Mouse (Mus musculus): ENCODE measurements at regions not wholly inside any gene's neighbourhood (a gene's known extent, or its start where the extent isn't known, plus 50 kb on each side); places are given as distances from the start of the nearest gene placed in this dataset.

DNA sequence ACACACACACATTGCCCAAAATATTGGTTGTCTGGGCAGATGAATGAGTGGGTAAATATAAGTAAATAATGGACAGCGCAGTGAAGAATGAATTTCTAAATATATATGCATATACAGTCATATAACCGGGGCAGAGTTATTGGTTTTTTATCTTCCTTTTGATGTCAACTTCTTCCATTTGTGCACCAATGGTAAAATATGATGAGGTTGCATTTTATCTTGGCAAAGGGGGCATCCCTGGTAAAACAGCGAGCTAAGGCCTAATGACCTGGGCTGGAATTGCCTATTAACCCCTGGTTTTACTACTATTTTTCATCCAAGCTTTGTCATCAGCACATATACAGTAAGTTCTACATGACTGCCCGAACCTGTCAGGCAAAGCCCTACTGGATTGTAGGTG is 253.2 kb downstream of the Epha4 start:
- Histone ChIP-seq H3K27me3 (no peaks in the 10 kb centered on the region; the same call in none of the 2 replicates), H3K9ac (replicated peaks) (no peak overlapping the region), H3K27ac (no peak overlapping the region), H3K4me1 (replicated peaks) (peaks cover 5% of the 10 kb centered on the region; the same call in 1 of the 2 replicates), H3K9me3 (no peaks in the 10 kb centered on the region), H3K36me3 (no peaks in the 10 kb centered on the region), H3K4me2 (replicated peaks) (no peak overlapping the region), H3K4me3 (replicated peaks) (no peak overlapping the region)
- 92% methylated on average over 4 of the region's 4 CpGs for WGBS
- ATAC-seq = no peak

GRCm38 (mm10) chr1:77265677-77266076 is 249.2 kb downstream of the Epha4 start:
- Histone ChIP-seq H3K4me2 (replicated peaks) (no peak overlapping the region), H3K27ac (no peak overlapping the region), H3K9ac (replicated peaks) (no peak overlapping the region), H3K36me3 (no peaks in the 10 kb centered on the region), H3K9me3 (no peaks in the 10 kb centered on the region), H3K27me3 (no peaks in the 10 kb centered on the region), H3K4me3 (replicated peaks) (no peak overlapping the region), H3K4me1 (replicated peaks) (no peaks in the 10 kb centered on the region)
- no peak for ATAC-seq
- WGBS = 55% methylated on average over 8 of the region's 8 CpGs

DNA sequence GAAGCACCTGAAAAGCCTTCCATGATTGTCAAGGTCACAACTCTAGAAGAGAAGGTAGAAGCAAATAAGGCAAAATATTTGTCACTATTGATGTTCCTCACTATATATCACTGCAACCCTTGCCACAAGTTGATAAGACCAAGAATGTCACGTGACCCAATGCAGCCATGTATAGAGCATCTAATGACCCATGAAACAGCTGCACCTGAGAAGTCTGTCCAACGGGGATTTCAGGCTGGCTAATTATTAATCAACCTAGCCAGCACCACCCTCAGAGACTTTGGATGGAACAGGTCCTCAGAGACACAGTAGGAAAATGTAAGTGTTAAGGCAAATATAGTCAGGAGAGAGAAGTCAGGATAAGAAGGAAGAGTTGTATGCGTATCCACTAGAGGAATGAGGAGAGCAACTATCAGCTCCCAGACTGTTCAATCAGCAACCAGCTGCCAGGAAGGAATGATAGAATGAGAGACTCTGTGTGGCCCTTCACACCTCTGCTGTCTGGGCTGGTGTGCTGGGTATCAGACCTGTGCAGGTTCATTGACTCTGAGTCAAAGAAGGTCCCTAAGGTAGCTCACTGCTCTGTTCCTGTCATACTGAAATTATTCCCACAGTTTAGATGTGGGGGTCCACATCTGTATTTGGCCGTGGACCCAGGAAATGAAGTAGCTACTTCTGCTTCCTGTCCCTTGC is 247.4 kb downstream of the Epha4 start:
- Histone ChIP-seq H3K36me3 (no peaks in the 10 kb centered on the region), H3K4me1 (replicated peaks) (no peaks in the 10 kb centered on the region), H3K27ac (no peak overlapping the region), H3K4me2 (replicated peaks) (no peak overlapping the region), H3K9ac (replicated peaks) (no peak overlapping the region), H3K9me3 (no peaks in the 10 kb centered on the region), H3K4me3 (replicated peaks) (no peak overlapping the region), H3K27me3 (no peaks in the 10 kb centered on the region)
- 91% methylated on average over 4 of the region's 4 CpGs for WGBS
- no peak for ATAC-seq

DNA sequence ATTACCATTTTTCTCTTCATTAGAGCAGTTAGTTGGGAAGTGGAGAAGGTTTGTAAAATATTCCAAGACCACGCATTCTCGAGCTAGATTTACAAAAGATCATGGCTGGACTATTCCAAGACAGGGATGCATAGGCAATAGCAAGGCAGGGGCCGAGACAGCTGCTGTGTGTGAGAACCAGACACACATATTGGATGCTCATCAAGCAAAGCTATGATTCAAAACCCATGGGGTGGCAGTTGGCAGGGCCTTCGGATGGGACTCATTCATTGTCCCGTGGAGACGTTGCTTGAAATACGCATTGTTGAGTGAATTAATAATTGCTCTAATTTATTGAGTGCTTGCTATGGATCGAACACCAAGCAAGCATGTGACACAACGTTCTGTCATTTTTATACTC is 239.6 kb downstream of the Epha4 start:
- 74% methylated on average over 9 of the region's 9 CpGs for WGBS

GRCm38 (mm10) chr1:77279566-77279965 is 235.3 kb downstream of the Epha4 start:
- H3K9ac ChIP-seq (replicated peaks) = no peak overlapping the region
- H3K4me2 ChIP-seq (replicated peaks) = no peak overlapping the region
- H3K9me3 ChIP-seq = no peaks in the 10 kb centered on the region
- ATAC-seq = no peak
- H3K4me1 ChIP-seq (replicated peaks) = no peaks in the 10 kb centered on the region
- H3K27me3 ChIP-seq = no peaks in the 10 kb centered on the region
- no peak overlapping the region for H3K4me3 ChIP-seq (replicated peaks)
- no peak overlapping the region for H3K27ac ChIP-seq
- no peaks in the 10 kb centered on the region for H3K36me3 ChIP-seq
- whole genome bisulfite sequencing = 63% methylated on average over 7 of the region's 7 CpGs

More for the DNA sequence above, 239.6 kb downstream of the Epha4 start:
- H3K27ac ChIP-seq = no peak overlapping the region
- ATAC-seq = no peak
- no peaks in the 10 kb centered on the region for H3K27me3 ChIP-seq
- no peak overlapping the region for H3K4me3 ChIP-seq (replicated peaks)
- no peaks in the 10 kb centered on the region for H3K4me1 ChIP-seq (replicated peaks)
- H3K36me3 ChIP-seq = no peaks in the 10 kb centered on the region
- no peaks in the 10 kb centered on the region for H3K9me3 ChIP-seq
- H3K9ac ChIP-seq (replicated peaks) = no peak overlapping the region
- no peak overlapping the region for H3K4me2 ChIP-seq (replicated peaks)

GRCm38 (mm10) chr1:77280373-77281038 is 234.4 kb downstream of the Epha4 start:
- no peak overlapping the region for H3K4me2 ChIP-seq (replicated peaks)
- no peak overlapping the region for H3K9ac ChIP-seq (replicated peaks)
- 89% methylated on average over 11 of the region's 11 CpGs for WGBS
- peaks cover 6% of the 10 kb centered on the region; the same call in 1 of the 2 replicates for H3K9me3 ChIP-seq
- no peaks in the 10 kb centered on the region for H3K4me1 ChIP-seq (replicated peaks)
- H3K27ac ChIP-seq = no peak overlapping the region
- H3K4me3 ChIP-seq (replicated peaks) = no peak overlapping the region
- no peaks in the 10 kb centered on the region for H3K36me3 ChIP-seq
- no peak for ATAC-seq
- no peaks in the 10 kb centered on the region for H3K27me3 ChIP-seq

DNA sequence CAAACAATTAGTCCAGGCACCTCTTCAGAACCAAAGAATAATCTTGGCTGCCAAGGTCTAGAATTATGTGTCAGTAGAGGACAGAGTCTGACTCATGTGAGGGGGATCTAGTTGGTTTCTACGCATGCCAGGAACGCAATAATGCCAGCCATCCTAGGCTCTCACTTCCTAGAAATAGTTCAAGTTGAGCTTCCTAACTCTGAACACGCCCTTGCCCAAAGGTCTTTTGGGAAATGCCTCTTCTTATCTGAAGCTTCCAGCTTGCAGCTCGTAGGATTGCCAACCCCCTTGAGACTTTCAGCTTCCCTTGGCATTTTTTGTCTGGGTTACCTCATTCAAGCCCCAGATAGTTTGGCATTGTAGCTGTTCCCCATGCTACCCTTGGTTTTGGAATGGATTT is 233.1 kb downstream of the Epha4 start:
- Histone ChIP-seq H3K27ac (no peak overlapping the region), H3K27me3 (no peaks in the 10 kb centered on the region), H3K4me1 (replicated peaks) (no peaks in the 10 kb centered on the region), H3K4me2 (replicated peaks) (no peak overlapping the region), H3K36me3 (no peaks in the 10 kb centered on the region), H3K4me3 (replicated peaks) (no peak overlapping the region), H3K9ac (replicated peaks) (no peak overlapping the region), H3K9me3 (peaks cover 6% of the 10 kb centered on the region; the same call in 1 of the 2 replicates)
- WGBS = 89% methylated on average over 4 of the region's 4 CpGs
- no peak for ATAC-seq

DNA sequence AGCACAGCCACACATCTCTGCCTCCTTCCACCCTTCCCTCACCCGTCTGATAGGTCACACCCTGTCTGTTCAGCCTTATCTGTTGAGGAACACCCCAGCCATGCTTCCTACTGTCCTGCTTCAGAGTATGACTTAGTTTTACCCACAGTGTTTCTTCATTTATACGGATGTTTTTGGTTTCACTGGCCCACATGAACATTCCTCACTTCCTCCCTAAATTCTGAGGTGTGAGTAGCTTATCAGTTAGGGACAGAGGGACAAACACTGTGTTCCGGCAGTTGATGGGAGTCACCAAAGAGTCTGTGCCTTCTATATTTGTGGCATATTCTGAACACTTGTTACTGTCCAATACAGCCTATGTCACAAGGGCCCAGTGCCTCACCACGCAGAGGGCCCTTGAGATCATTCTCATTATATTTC is 216.2 kb downstream of the Epha4 start:
- no peaks in the 10 kb centered on the region for H3K9me3 ChIP-seq
- no peaks in the 10 kb centered on the region for H3K36me3 ChIP-seq
- no peak for ATAC-seq
- no peaks in the 10 kb centered on the region for H3K4me1 ChIP-seq (replicated peaks)
- no peak overlapping the region for H3K4me2 ChIP-seq (replicated peaks)
- no peaks in the 10 kb centered on the region for H3K27me3 ChIP-seq
- H3K9ac ChIP-seq (replicated peaks) = no peak overlapping the region
- WGBS = 90% methylated on average over 4 of the region's 4 CpGs
- no peak overlapping the region for H3K27ac ChIP-seq
- no peak overlapping the region for H3K4me3 ChIP-seq (replicated peaks)

- H3K27me3 ChIP-seq = no peaks in the 10 kb centered on the region
Observed at GRCm38 (mm10) chr1:77300806-77301205, 214.1 kb downstream of the Epha4 start.

GRCm38 (mm10) chr1:77304770-77305169 is 210.1 kb downstream of the Epha4 start:
- no peak overlapping the region for H3K27ac ChIP-seq
- no peak overlapping the region for H3K4me3 ChIP-seq (replicated peaks)
- no peak overlapping the region for H3K9ac ChIP-seq (replicated peaks)
- no peak overlapping the region for H3K4me2 ChIP-seq (replicated peaks)
- H3K27me3 ChIP-seq = no peaks in the 10 kb centered on the region
- WGBS = 93% methylated on average over 2 of the region's 2 CpGs
- no peaks in the 10 kb centered on the region for H3K4me1 ChIP-seq (replicated peaks)
- no peaks in the 10 kb centered on the region for H3K36me3 ChIP-seq
- H3K9me3 ChIP-seq = no peaks in the 10 kb centered on the region
- ATAC-seq = no peak

More at GRCm38 (mm10) chr1:77300806-77301205, 214.1 kb downstream of the Epha4 start:
- no peaks in the 10 kb centered on the region for H3K36me3 ChIP-seq
- no peaks in the 10 kb centered on the region for H3K4me1 ChIP-seq (replicated peaks)
- H3K4me3 ChIP-seq (replicated peaks) = no peak overlapping the region
- H3K9me3 ChIP-seq = no peaks in the 10 kb centered on the region
- H3K9ac ChIP-seq (replicated peaks) = no peak overlapping the region
- ATAC-seq = no peak
- no peak overlapping the region for H3K4me2 ChIP-seq (replicated peaks)
- WGBS = 79% methylated on average over 2 of the region's 2 CpGs
- no peak overlapping the region for H3K27ac ChIP-seq

- H3K4me2 ChIP-seq (replicated peaks) = no peak overlapping the region
- no peak for ATAC-seq
- no peaks in the 10 kb centered on the region for H3K9me3 ChIP-seq
- 81% methylated on average over 4 of the region's 4 CpGs for WGBS
- H3K36me3 ChIP-seq = no peaks in the 10 kb centered on the region
- no peaks in the 10 kb centered on the region for H3K27me3 ChIP-seq
- no peak overlapping the region for H3K4me3 ChIP-seq (replicated peaks)
- H3K4me1 ChIP-seq (replicated peaks) = no peaks in the 10 kb centered on the region
- H3K27ac ChIP-seq = no peak overlapping the region
- H3K9ac ChIP-seq (replicated peaks) = no peak overlapping the region
Observed at GRCm38 (mm10) chr1:77307745-77308144, 207.1 kb downstream of the Epha4 start.

GRCm38 (mm10) chr1:77313119-77313518 is 201.8 kb downstream of the Epha4 start:
- no peaks in the 10 kb centered on the region for H3K4me1 ChIP-seq (replicated peaks)
- no peak overlapping the region for H3K4me3 ChIP-seq (replicated peaks)
- H3K27ac ChIP-seq = no peak overlapping the region
- no peak overlapping the region for H3K9ac ChIP-seq (replicated peaks)
- no peak for ATAC-seq
- H3K4me2 ChIP-seq (replicated peaks) = no peak overlapping the region
- 55% methylated on average over 3 of the region's 3 CpGs for WGBS
- no peaks in the 10 kb centered on the region for H3K27me3 ChIP-seq
- no peaks in the 10 kb centered on the region for H3K9me3 ChIP-seq
- no peaks in the 10 kb centered on the region for H3K36me3 ChIP-seq
